9 mouse cellular contexts compared by ENCODE assay signal in the genomic region with DNA sequence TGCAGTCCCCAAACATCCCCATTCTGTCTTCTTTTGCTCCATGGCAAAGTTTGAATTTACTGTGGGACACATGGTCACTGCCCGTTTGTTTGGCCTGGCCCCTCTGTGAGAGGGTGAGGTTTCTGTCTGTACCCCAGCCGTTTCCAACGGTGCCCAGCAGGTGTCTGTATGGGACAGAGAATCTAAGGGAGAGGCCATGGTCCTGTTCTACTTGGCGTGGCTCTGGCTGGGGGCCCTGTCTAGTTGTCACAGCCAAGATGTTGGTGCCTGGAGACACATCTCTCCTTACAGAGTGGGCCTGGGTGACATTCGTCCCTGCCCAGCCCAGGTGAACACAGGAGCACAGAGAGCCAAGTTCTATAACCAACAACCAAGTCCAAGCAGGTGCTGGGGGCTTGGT. TPM values are rescaled to one million over a fixed set of nuclear protein-coding genes. Genes with fewer than 3 reads are reported as not detected.
DNase-seq lines count a peak whose midpoint lies in the region; ATAC-seq and TF ChIP-seq lines count a peak whose summit lies in the region.
"Had no signal": no experiment of that assay in that cellular context is flagged by ENCODE, and none has a peak within 500 bp of the region (broad histone marks: within the 10 kb centered on the region; RNA-seq: fewer than 3 reads in every experiment).

No protein-coding gene starts in this region.

- H3K4me3 ChIP-seq in gastrocnemius, adult 2 months: no peak overlapping the region
- H3K4me3 ChIP-seq in liver, embryonic 13.5 days (replicated peaks): no peak overlapping the region

- H3K4me2 ChIP-seq in liver, embryonic 13.5 days: peak overlapping the region; percentile 21

- no peak for ATAC-seq in liver, embryonic 13.5 days (ENCODE audit: low read depth)
- ATAC-seq in frontal cortex, adult (ENCODE audit: low TSS enrichment): no peak

- no peak overlapping the region for H3K27ac ChIP-seq in gastrocnemius, adult 2 months
- peak overlapping the region; percentile 87 for H3K27ac ChIP-seq in liver, embryonic 13.5 days

- 41% methylated on average over 5 of the region's 5 CpGs for WGBS in liver, embryonic 13.5 days (ENCODE audit: insufficient replicate concordance)

- peak; percentile 48; the same call in 1 of the 2 replicates for TF ChIP-seq CTCF in gastrocnemius, adult 2 months (IDR thresholded peaks at IDR 0.05)

- H3K4me1 ChIP-seq in liver, embryonic 13.5 days (replicated peaks): peaks cover 37% of the 10 kb centered on the region

- peak; percentile 71 for DNase-seq in gastrocnemius, adult 2 months
- DNase-seq in gastrocnemius, postnatal 10 days: no peak
- peak; percentile 16 for DNase-seq in MEL-GATA-1-ER (ENCODE audit: extremely low read depth, low read depth)
- peak; percentile 28 for DNase-seq in liver, embryonic 13.5 days
- peak; percentile 29 for DNase-seq in skeletal muscle tissue, adult 2 months (ENCODE audit: low read depth, low spot score)
- no peak for DNase-seq in adrenal gland, postnatal 4 days (ENCODE audit: low spot score in 2 of 2)
- no peak for DNase-seq in right cerebral cortex, postnatal 4 days
- DNase-seq: cerebellum, adult 9-11 months had no signal

- H3K36me3 ChIP-seq in liver, embryonic 13.5 days: no peaks in the 10 kb centered on the region

- no peaks in the 10 kb centered on the region for H3K27me3 ChIP-seq in liver, embryonic 13.5 days

- H3K9me3 ChIP-seq in liver, embryonic 13.5 days (replicated peaks): no peaks in the 10 kb centered on the region

- intact Hi-C loops in gastrocnemius, adult 2 months (cut with DNase I): loop anchor here (1.0 kb wide), 1 partner anchor 38 kb away; no protein-coding TSS in a partner anchor

- H3K9ac ChIP-seq in liver, embryonic 13.5 days: no peak overlapping the region

RNA-seq across cellular contexts. Expression of gene Baiap2l2, which starts 4.5 kb away (rescaled TPM):
- total RNA-seq in gastrocnemius, adult 2 months (2021): 1 to 10 TPM; 3.1 to 3.2 TPM
- total RNA-seq in gastrocnemius, postnatal 10 days (2021): 1 to 10 TPM; 3.1 to 3.6 TPM
- polyA plus RNA-seq in liver, embryonic 13.5 days (2015; fragmentation: Nextera tagmentation; extraction: Ambion mirVana): 1.8 and 2.3 TPM in 2 replicates
- total RNA-seq in adrenal gland, postnatal 4 days (2021): 1 to 10 TPM; 2.3 to 5.5 TPM

RNA-seq across cellular contexts. Expression of gene Slc16a8, which starts 26.3 kb away (rescaled TPM):
- total RNA-seq in gastrocnemius, adult 2 months (2021): under 1 TPM; 0.13 to 0.53 TPM
- under 1 TPM in 1 of 2 experiments, not detected in 1; 0.14 TPM for total RNA-seq in gastrocnemius, postnatal 10 days (2021)
- not detected in 2 replicates for polyA plus RNA-seq in liver, embryonic 13.5 days (2015; fragmentation: Nextera tagmentation; extraction: Ambion mirVana)
- total RNA-seq in adrenal gland, postnatal 4 days (2021): under 1 TPM; 0.17 TPM

RNA-seq across cellular contexts. Expression of gene Pla2g6, which starts 47.3 kb away (rescaled TPM):
- 10 to 100 TPM; 19.4 to 20.1 TPM for total RNA-seq in gastrocnemius, adult 2 months (2021)
- 1 to 10 TPM; 9.2 to 9.8 TPM for total RNA-seq in gastrocnemius, postnatal 10 days (2021)
- polyA plus RNA-seq in liver, embryonic 13.5 days (2015; fragmentation: Nextera tagmentation; extraction: Ambion mirVana): 11.4 and 14.9 TPM in 2 replicates
- total RNA-seq in adrenal gland, postnatal 4 days (2021): 10 to 100 TPM; 25.3 to 28.2 TPM

RNA-seq across cellular contexts. Expression of gene Gm49486, which starts 51.7 kb away (rescaled TPM):
- 1 to 10 TPM in 1 of 2 experiments, under 1 TPM in 1; 0.10 to 1.0 TPM for total RNA-seq in gastrocnemius, adult 2 months (2021)
- total RNA-seq in gastrocnemius, postnatal 10 days (2021): under 1 TPM; 0.45 to 0.54 TPM
- not detected in 2 replicates for polyA plus RNA-seq in liver, embryonic 13.5 days (2015; fragmentation: Nextera tagmentation; extraction: Ambion mirVana)
- under 1 TPM; 0.17 to 0.70 TPM for total RNA-seq in adrenal gland, postnatal 4 days (2021)

RNA-seq across cellular contexts. Expression of gene Pick1, which starts 51.9 kb away (rescaled TPM):
- 10 to 100 TPM; 33.6 to 35.0 TPM for total RNA-seq in gastrocnemius, adult 2 months (2021)
- 10 to 100 TPM; 21.4 to 24.8 TPM for total RNA-seq in gastrocnemius, postnatal 10 days (2021)
- 10.5 and 10.6 TPM in 2 replicates for polyA plus RNA-seq in liver, embryonic 13.5 days (2015; fragmentation: Nextera tagmentation; extraction: Ambion mirVana)
- total RNA-seq in adrenal gland, postnatal 4 days (2021): 10 to 100 TPM; 32.1 to 33.2 TPM

Comparison
In these comparisons a context has a peak if more than half of its experiments do, and no peak if none do; other contexts are left out.
1. DNase-seq: peak in gastrocnemius, adult 2 months (single experiment), MEL-GATA-1-ER (single experiment), liver, embryonic 13.5 days (single experiment) and skeletal muscle tissue, adult 2 months (single experiment); none in gastrocnemius, postnatal 10 days (single experiment), adrenal gland, postnatal 4 days (0 of 2) and right cerebral cortex, postnatal 4 days (single experiment).